Mouse (Mus musculus) CD4-positive, CD25-positive, alpha-beta regulatory T cell, adult 4 months (primary cell): ENCODE measurements around the gene Tyw3. TPM values are rescaled to one million over a fixed set of nuclear protein-coding genes. Genes with fewer than 3 reads are reported as not detected.
A peak's percentile ranks its signal among the peaks of the same experiment; 100 is the strongest.
"Not testable (repeated sequence)": the region's sequence is repeated elsewhere in the genome, so short reads cannot be mapped to it uniquely, and the experiment has no call there.

Experiments
- ATAC-seq: one replicate; pipeline ENCODE4 v1.8.0; 2017
- polyA plus RNA-seq, 2 experiments: library from polyadenylated mRNA; unstranded; fragments of 100-300 nt; shearing (Covaris generic); gene quantifications; one replicate each; pipeline ENCODE4 v1.2.1; 2017

Gene Tyw3
- 1 to 10 TPM; 5.2 to 9.1 TPM for polyA plus RNA-seq

GRCm38 (mm10) chr3:154596934-154597554 is at the start of gene Tyw3:
Gene Tyw3, minus strand, starts transcription at chr3:154597104.
- peak; percentile 84 for ATAC-seq

GRCm38 (mm10) chr3:154633091-154633490 is 36.2 kb upstream of the Tyw3 start:
- ATAC-seq = no peak

- ATAC-seq = not testable (repeated sequence)
Measured at GRCm38 (mm10) chr3:154631281-154631680, 34.4 kb upstream of the Tyw3 start.

- no peak for ATAC-seq
Measured at GRCm38 (mm10) chr3:154628284-154628683, 31.4 kb upstream of the Tyw3 start.

- ATAC-seq = no peak
Measured at GRCm38 (mm10) chr3:154616106-154616505, 19.2 kb upstream of the Tyw3 start.

DNA sequence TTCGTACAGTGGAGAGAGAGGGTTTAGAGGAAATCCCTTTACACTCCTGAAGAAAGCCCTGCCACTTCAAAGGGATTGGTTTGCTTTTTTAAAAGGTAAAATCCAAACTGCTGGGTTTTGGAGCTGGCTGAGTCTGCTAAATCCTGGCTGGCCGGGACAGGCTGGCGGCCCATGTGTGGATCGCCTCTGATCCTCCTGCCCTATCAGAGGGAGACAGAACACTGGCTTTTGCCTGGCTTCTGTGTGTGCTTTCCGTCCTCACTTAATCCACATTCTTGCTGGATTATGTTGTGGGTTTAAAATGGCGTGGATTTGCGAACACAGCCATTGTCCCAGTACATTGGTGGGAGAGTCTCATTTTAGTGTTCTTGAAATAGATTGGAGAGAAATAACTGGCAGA is 18.4 kb upstream of the Tyw3 start:
- ATAC-seq = no peak

GRCm38 (mm10) chr3:154614771-154615170 is 17.9 kb upstream of the Tyw3 start:
- no peak for ATAC-seq

DNA sequence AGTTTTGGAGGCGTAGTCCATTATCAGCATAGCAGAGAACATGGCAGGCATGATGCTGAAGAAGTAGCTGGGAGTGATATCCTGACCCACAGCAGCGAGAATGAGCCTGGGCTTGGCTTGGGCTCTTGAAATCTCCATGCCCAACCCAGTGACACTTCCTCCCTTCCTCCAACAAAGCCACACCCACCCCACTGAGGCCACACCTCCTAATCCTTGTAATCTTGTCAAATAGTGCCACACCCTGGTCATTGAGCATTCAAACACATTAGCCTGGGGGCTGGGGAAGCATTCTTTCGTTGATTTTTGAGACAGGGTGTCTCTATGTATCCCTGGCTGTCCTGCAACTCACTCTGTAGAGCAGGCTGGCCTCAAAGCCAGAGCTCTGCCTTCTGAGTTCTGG is 15.0 kb upstream of the Tyw3 start:
- ATAC-seq = no peak

DNA sequence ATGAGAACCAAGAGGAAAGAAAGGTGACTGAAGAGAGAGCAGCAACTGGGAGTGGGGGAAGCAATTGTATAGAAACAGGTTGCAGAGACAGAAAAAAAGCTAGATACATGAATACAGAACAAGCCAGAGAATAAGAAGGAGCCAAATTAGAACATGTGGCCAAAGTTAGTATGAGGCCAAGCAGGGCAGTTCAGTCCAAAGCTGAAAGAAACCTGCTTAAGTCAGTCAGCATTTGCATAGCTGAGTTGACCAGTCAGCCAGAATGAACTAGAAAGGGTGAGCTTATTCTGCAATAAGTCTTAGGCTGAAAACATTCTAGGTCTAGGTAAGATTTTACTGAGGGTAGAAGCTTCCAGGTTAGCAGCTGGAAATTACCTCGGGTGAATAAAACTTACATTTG is 11.0 kb upstream of the Tyw3 start:
- ATAC-seq = no peak

- no peak for ATAC-seq
Measured at GRCm38 (mm10) chr3:154604871-154605270, 8.0 kb upstream of the Tyw3 start.

- no peak for ATAC-seq
Measured at GRCm38 (mm10) chr3:154602141-154602540, 5.2 kb upstream of the Tyw3 start.

DNA sequence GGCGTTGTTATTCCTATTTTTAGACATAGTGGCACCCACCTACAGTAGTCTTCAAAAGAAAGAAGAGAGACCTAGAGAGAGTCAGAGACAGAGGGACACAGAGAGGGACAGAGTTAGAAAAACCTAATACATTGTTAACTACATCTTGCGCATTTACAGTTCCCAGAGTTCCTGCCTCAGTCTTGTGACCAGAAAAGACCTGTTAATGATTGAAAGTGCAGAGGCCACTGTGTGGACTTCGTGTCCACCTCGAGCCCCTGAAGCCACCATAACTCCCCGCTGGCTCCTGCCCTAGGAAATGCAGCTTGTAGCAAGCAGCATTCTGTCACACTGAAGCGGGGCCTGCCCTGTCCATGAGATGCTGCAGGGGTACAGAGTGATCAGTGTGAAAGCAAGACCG is 657 bp upstream of the Tyw3 start:
- ATAC-seq = no peak

DNA sequence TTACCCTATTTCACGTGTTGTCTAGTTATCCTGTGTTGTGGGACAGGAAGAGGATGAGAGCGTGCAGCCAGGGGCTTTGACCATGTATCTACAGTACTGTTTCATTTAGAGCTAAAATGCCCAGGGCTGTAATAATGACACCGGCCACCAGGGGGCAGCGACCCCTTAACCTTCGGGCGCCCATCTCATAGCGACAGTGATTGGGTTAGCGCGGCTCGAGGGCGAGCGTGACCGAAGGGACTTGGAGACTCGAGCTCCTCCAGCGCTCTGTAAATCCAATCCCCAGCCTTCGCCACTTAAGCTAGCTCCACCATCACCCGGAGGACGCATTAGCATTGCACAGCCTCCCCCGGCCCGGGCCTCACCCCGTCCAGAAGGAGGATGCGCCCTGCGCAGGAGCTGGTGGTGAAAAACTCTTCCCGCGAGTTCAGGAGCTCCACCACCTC is 393 bp downstream of the Tyw3 start, which contains the start of gene Cryz:
Gene Cryz (plus strand): TSS at position 224 of the 446 bp plus-strand sequence.
- peak; percentile 84 for ATAC-seq

- no peak for ATAC-seq
Measured at GRCm38 (mm10) chr3:154594156-154594555, 2.7 kb downstream of the Tyw3 start.

DNA sequence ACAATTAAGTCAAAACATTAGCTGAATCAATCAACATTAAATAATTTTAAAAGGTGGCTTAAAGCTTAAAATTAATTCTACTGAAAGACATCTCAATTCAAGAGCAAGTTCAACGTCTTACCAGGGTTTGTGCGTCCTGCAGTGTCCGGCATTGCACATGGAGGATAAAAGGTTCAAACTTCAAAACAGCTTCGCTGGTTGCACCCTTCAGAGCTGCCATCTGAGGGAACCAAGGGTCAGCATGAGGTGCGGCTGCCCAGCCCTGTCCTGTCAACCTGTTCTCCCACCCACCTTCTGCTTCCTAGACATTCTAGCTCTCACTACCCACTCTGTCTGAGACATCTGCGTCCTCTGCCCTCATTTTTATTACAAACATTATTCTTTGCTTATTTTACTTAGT is 3.3 kb downstream of the Tyw3 start:
- ATAC-seq = no peak

GRCm38 (mm10) chr3:154591621-154592020 is 5.3 kb downstream of the Tyw3 start:
- ATAC-seq = no peak

GRCm38 (mm10) chr3:154590971-154591370 is 5.9 kb downstream of the Tyw3 start:
- no peak for ATAC-seq

- no peak for ATAC-seq
Measured at GRCm38 (mm10) chr3:154584351-154584750, 12.6 kb downstream of the Tyw3 start.

- ATAC-seq = no peak
Measured at GRCm38 (mm10) chr3:154577895-154578294, 19.0 kb downstream of the Tyw3 start.

DNA sequence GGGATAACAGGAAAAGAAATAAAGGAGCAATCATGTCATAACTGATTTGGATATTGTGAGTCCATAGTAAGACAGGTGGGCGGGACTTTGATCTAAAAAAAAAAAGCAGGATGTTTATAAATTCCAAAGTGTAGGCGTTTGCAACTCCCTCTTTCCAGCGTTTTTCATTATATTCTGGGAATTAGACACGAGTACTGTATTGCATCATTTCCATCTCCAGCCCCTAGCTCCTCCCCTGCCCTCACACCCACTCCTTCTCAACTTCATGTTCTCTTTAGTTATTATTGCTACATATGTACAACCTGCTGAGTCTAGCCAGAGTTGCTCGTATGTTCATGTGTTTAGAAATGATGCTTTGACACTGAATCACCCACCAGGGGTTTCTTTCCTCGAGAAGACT is 23.2 kb downstream of the Tyw3 start:
- no peak for ATAC-seq

- ATAC-seq = peak; percentile 84
Measured at GRCm38 (mm10) chr3:154572341-154572972, 24.4 kb downstream of the Tyw3 start.

- no peak for ATAC-seq
Measured at GRCm38 (mm10) chr3:154570786-154571185, 26.1 kb downstream of the Tyw3 start.

GRCm38 (mm10) chr3:154570029-154570575 is 26.8 kb downstream of the Tyw3 start:
- no peak for ATAC-seq

- no peak for ATAC-seq
Measured at GRCm38 (mm10) chr3:154565437-154565836, 31.5 kb downstream of the Tyw3 start.
